Mouse (Mus musculus) midbrain, embryonic 15.5 days (tissue): ENCODE measurements around the gene Ica1l. TPM values are rescaled to one million over a fixed set of nuclear protein-coding genes. Genes with fewer than 3 reads are reported as not detected.

ENCODE experiments used
- ATAC-seq: fragments of 200-750 bp; cut with Nextera tagmentation; replicated peaks from 2 replicates; pipeline ENCODE4 v1.8.0; 2017; ENCODE audit warnings: moderate TSS enrichment
- H3K27ac ChIP-seq: fragments of 300-500 bp; sonication (generic); 2 replicates; pipeline ENCODE4 v1.5.1; 2015; ENCODE audit warnings: mild to moderate bottlenecking, inconsistent platforms
- H3K27me3 ChIP-seq: fragments of 300-500 bp; sonication (generic); replicated peaks from 2 replicates; pipeline ENCODE4 v1.6.1; 2015; ENCODE audit warnings: inconsistent platforms
- H3K36me3 ChIP-seq: fragments of 300-500 bp; sonication (generic); replicated peaks from 2 replicates; pipeline ENCODE4 v1.6.1; 2015; ENCODE audit warnings: inconsistent platforms
- H3K4me1 ChIP-seq: fragments of 300-500 bp; sonication (generic); 2 replicates; pipeline ENCODE4 v1.6.1; 2015; ENCODE audit warnings: inconsistent platforms
- H3K4me2 ChIP-seq: fragments of 300-500 bp; sonication (generic); 2 replicates; pipeline ENCODE4 v1.6.1; 2015; ENCODE audit warnings: inconsistent platforms, mild to moderate bottlenecking, moderate library complexity
- H3K4me3 ChIP-seq: fragments of 300-500 bp; sonication (generic); 2 replicates; pipeline ENCODE4 v1.5.1; 2015; ENCODE audit warnings: mild to moderate bottlenecking, inconsistent platforms
- H3K9ac ChIP-seq: fragments of 300-500 bp; sonication (generic); 2 replicates; pipeline ENCODE4 v1.6.1; 2015; ENCODE audit warnings: mild to moderate bottlenecking, inconsistent platforms
- H3K9me3 ChIP-seq: fragments of 300-500 bp; sonication (generic); 2 replicates; pipeline ENCODE4 v1.6.1; 2016; ENCODE audit warnings: inconsistent platforms
- WGBS: fragments of 180-500 bp; shearing (Covaris S2); methylation state at CpG from one replicate; pipeline ENCODE4 v1.1.7; 2015; ENCODE audit warnings: mixed read lengths; 5-methylcytosine and 5-hydroxymethylcytosine counted together
- polyA plus RNA-seq: library from polyadenylated mRNA; unstranded; fragments of >200 nt; fragmentation: Nextera tagmentation; extraction: Ambion mirVana; gene quantifications from 2 replicates; pipeline ENCODE4 v1.2.1, GENCODE M21; 2015

Gene Ica1l
- polyA plus RNA-seq, 1 experiment from 2014 or later, result 44.6 TPM

- WGBS, result 87% methylated on average over 6 of the region's 6 CpGs
- no peak overlapping the region for H3K27ac ChIP-seq
- H3K27me3 ChIP-seq, result no peaks in the 10 kb centered on the region
- H3K4me1 ChIP-seq, result no peaks in the 10 kb centered on the region
- H3K9me3 ChIP-seq, result no peaks in the 10 kb centered on the region
- no peak for ATAC-seq
- no peak overlapping the region for H3K4me2 ChIP-seq
- peaks cover 1% of the 10 kb centered on the region; the same call in 1 of the 2 replicates for H3K36me3 ChIP-seq
- no peak overlapping the region for H3K9ac ChIP-seq
- H3K4me3 ChIP-seq, result no peak overlapping the region
Observed at GRCm38 (mm10) chr1:60015511-60015910, 27.5 kb downstream of the Ica1l start.

GRCm38 (mm10) chr1:60013779-60014178, 29.2 kb downstream of the Ica1l start:
- Histone ChIP-seq H3K4me3 (no peak overlapping the region), H3K27me3 (no peaks in the 10 kb centered on the region), H3K4me1 (no peaks in the 10 kb centered on the region), H3K36me3 (no peaks in the 10 kb centered on the region), H3K4me2 (no peak overlapping the region), H3K9me3 (no peaks in the 10 kb centered on the region), H3K9ac (no peak overlapping the region), H3K27ac (no peak overlapping the region)
- no peak for ATAC-seq
- WGBS, result 90% methylated on average over 10 of the region's 10 CpGs

- Histone ChIP-seq H3K4me3 (no peak overlapping the region), H3K9ac (no peak overlapping the region), H3K36me3 (no peaks in the 10 kb centered on the region), H3K27ac (no peak overlapping the region), H3K9me3 (no peaks in the 10 kb centered on the region), H3K27me3 (no peaks in the 10 kb centered on the region), H3K4me1 (no peaks in the 10 kb centered on the region), H3K4me2 (no peak overlapping the region)
- ATAC-seq, result no peak
- 84% methylated on average over 2 of the region's 2 CpGs for WGBS
Observed at GRCm38 (mm10) chr1:60008743-60009142, 34.2 kb downstream of the Ica1l start.

GRCm38 (mm10) chr1:60007337-60007736, 35.6 kb downstream of the Ica1l start:
- ATAC-seq, result no peak
- 92% methylated on average over 10 of the region's 10 CpGs for WGBS
- no peaks in the 10 kb centered on the region for H3K27me3 ChIP-seq
- H3K36me3 ChIP-seq, result no peaks in the 10 kb centered on the region
- no peak overlapping the region for H3K27ac ChIP-seq
- H3K4me1 ChIP-seq, result no peaks in the 10 kb centered on the region
- H3K4me3 ChIP-seq, result no peak overlapping the region
- H3K4me2 ChIP-seq, result no peak overlapping the region
- no peaks in the 10 kb centered on the region for H3K9me3 ChIP-seq
- no peak overlapping the region for H3K9ac ChIP-seq

- Histone ChIP-seq H3K4me3 (no peak overlapping the region), H3K36me3 (no peaks in the 10 kb centered on the region), H3K9ac (no peak overlapping the region), H3K27me3 (no peaks in the 10 kb centered on the region), H3K27ac (no peak overlapping the region), H3K9me3 (no peaks in the 10 kb centered on the region), H3K4me2 (no peak overlapping the region), H3K4me1 (no peaks in the 10 kb centered on the region)
- ATAC-seq, result no peak
- WGBS, result 60% methylated on average over 2 of the region's 2 CpGs
Observed at GRCm38 (mm10) chr1:60000319-60000718, 42.7 kb downstream of the Ica1l start.

GRCm38 (mm10) chr1:59997352-59997751, 45.6 kb downstream of the Ica1l start:
- Histone ChIP-seq H3K4me3 (no peak overlapping the region), H3K27ac (no peak overlapping the region), H3K27me3 (no peaks in the 10 kb centered on the region), H3K4me1 (no peaks in the 10 kb centered on the region), H3K9ac (no peak overlapping the region), H3K4me2 (no peak overlapping the region), H3K36me3 (no peaks in the 10 kb centered on the region), H3K9me3 (no peaks in the 10 kb centered on the region)
- no peak for ATAC-seq
- WGBS, result 86% methylated on average over 5 of the region's 5 CpGs

- Histone ChIP-seq H3K4me2 (no peak overlapping the region), H3K27me3 (no peaks in the 10 kb centered on the region), H3K27ac (no peak overlapping the region), H3K36me3 (0 out of 2 replicates have a peak, but pooled peaks cover 4% of the 10 kb centered on the region), H3K4me3 (no peak overlapping the region), H3K9ac (no peak overlapping the region), H3K9me3 (no peaks in the 10 kb centered on the region), H3K4me1 (no peaks in the 10 kb centered on the region)
- 53% methylated on average over 3 of the region's 3 CpGs for WGBS
- ATAC-seq, result no peak
Observed at GRCm38 (mm10) chr1:59995646-59996045, 47.3 kb downstream of the Ica1l start.

- no peaks in the 10 kb centered on the region for H3K27me3 ChIP-seq
- H3K4me1 ChIP-seq, result no peaks in the 10 kb centered on the region
- peaks cover 7% of the 10 kb centered on the region; the same call in 1 of the 2 replicates for H3K36me3 ChIP-seq
- H3K4me2 ChIP-seq, result no peak overlapping the region
- 94% methylated on average over 3 of the region's 3 CpGs for WGBS
- H3K9me3 ChIP-seq, result no peaks in the 10 kb centered on the region
- H3K27ac ChIP-seq, result no peak overlapping the region
- no peak overlapping the region for H3K9ac ChIP-seq
- no peak for ATAC-seq
- no peak overlapping the region for H3K4me3 ChIP-seq
Observed at GRCm38 (mm10) chr1:59987399-59988040, 55.5 kb downstream of the Ica1l start.

GRCm38 (mm10) chr1:59986626-59987025, 56.4 kb downstream of the Ica1l start:
- Histone ChIP-seq H3K9me3 (no peaks in the 10 kb centered on the region), H3K4me1 (no peaks in the 10 kb centered on the region), H3K36me3 (peaks cover 10% of the 10 kb centered on the region), H3K4me3 (no peak overlapping the region), H3K4me2 (no peak overlapping the region), H3K27me3 (no peaks in the 10 kb centered on the region), H3K27ac (no peak overlapping the region), H3K9ac (no peak overlapping the region)
- ATAC-seq, result no peak

GRCm38 (mm10) chr1:59967291-59967690, 75.7 kb downstream of the Ica1l start:
- ATAC-seq, result no peak
- no peak overlapping the region for H3K4me3 ChIP-seq
- peaks cover 20% of the 10 kb centered on the region; the same call in 1 of the 2 replicates for H3K36me3 ChIP-seq
- H3K27ac ChIP-seq, result no peak overlapping the region
- H3K27me3 ChIP-seq, result no peaks in the 10 kb centered on the region
- H3K9me3 ChIP-seq, result no peaks in the 10 kb centered on the region
- H3K9ac ChIP-seq, result no peak overlapping the region
- 89% methylated on average over 4 of the region's 4 CpGs for WGBS
- no peaks in the 10 kb centered on the region for H3K4me1 ChIP-seq
- H3K4me2 ChIP-seq, result no peak overlapping the region

- H3K27ac ChIP-seq, result no peak overlapping the region
- no peaks in the 10 kb centered on the region for H3K9me3 ChIP-seq
- H3K27me3 ChIP-seq, result no peaks in the 10 kb centered on the region
- H3K4me2 ChIP-seq, result no peak overlapping the region
- H3K4me3 ChIP-seq, result no peak overlapping the region
- WGBS, result 85% methylated on average over 6 of the region's 6 CpGs
- no peak overlapping the region for H3K9ac ChIP-seq
- H3K36me3 ChIP-seq, result peaks cover 19% of the 10 kb centered on the region; the same call in 1 of the 2 replicates
- H3K4me1 ChIP-seq, result no peaks in the 10 kb centered on the region
- no peak for ATAC-seq
Observed at GRCm38 (mm10) chr1:59966171-59966785, 76.7 kb downstream of the Ica1l start.

GRCm38 (mm10) chr1:59959941-59960340, 83.0 kb downstream of the Ica1l start:
- no peak for ATAC-seq
- 96% methylated on average over 1 of the region's 1 CpGs for WGBS
- H3K36me3 ChIP-seq, result peaks cover 14% of the 10 kb centered on the region
- H3K4me2 ChIP-seq, result no peak overlapping the region
- H3K4me1 ChIP-seq, result no peaks in the 10 kb centered on the region
- H3K27ac ChIP-seq, result no peak overlapping the region
- no peaks in the 10 kb centered on the region for H3K27me3 ChIP-seq
- H3K4me3 ChIP-seq, result no peak overlapping the region
- no peak overlapping the region for H3K9ac ChIP-seq
- no peaks in the 10 kb centered on the region for H3K9me3 ChIP-seq

- Histone ChIP-seq H3K4me3 (no peak overlapping the region), H3K36me3 (peaks cover 11% of the 10 kb centered on the region), H3K9ac (no peak overlapping the region), H3K9me3 (no peaks in the 10 kb centered on the region), H3K4me2 (no peak overlapping the region), H3K4me1 (no peaks in the 10 kb centered on the region), H3K27me3 (no peaks in the 10 kb centered on the region), H3K27ac (no peak overlapping the region)
- 77% methylated on average over 3 of the region's 3 CpGs for WGBS
- no peak for ATAC-seq
Observed at GRCm38 (mm10) chr1:59957206-59957605, 85.8 kb downstream of the Ica1l start.
